Mouse (Mus musculus) midbrain, embryonic 16.5 days (tissue): ENCODE measurements around the gene Taf1c. TPM values are rescaled to one million over a fixed set of nuclear protein-coding genes. Genes with fewer than 3 reads are reported as not detected.

Experiments
- ATAC-seq: fragments of 200-750 bp; cut with Nextera tagmentation; 2 replicates; pipeline ENCODE4 v1.8.0; 2017; ENCODE audit warnings: moderate TSS enrichment
- H3K27ac ChIP-seq: fragments of 300-500 bp; sonication (generic); 2 replicates; pipeline ENCODE4 v1.5.1; 2014; ENCODE audit warnings: mild to moderate bottlenecking, low read length, mixed read lengths
- H3K27me3 ChIP-seq: fragments of 300-500 bp; sonication (generic); 2 replicates; pipeline ENCODE4 v1.6.1; 2014; ENCODE audit warnings: low read depth, low read length, mixed read lengths; ENCODE audit not compliant: control insufficient read depth, insufficient read depth
- H3K36me3 ChIP-seq: fragments of 300-500 bp; sonication (generic); 2 replicates; pipeline ENCODE4 v1.6.1; 2014; ENCODE audit warnings: mild to moderate bottlenecking, low read length, moderate library complexity, mixed read lengths; ENCODE audit not compliant: control insufficient read depth, insufficient read depth
- H3K4me1 ChIP-seq: fragments of 300-500 bp; sonication (generic); 2 replicates; pipeline ENCODE4 v1.6.1; 2014; ENCODE audit warnings: mild to moderate bottlenecking, low read length, mixed read lengths; ENCODE audit not compliant: control insufficient read depth, insufficient read depth
- H3K4me2 ChIP-seq: fragments of 300-500 bp; sonication (generic); 2 replicates; pipeline ENCODE4 v1.6.1; 2014; ENCODE audit warnings: mild to moderate bottlenecking, low read length, mixed read lengths
- H3K4me3 ChIP-seq: fragments of 300-500 bp; sonication (generic); 2 replicates; pipeline ENCODE4 v1.5.1; 2014; ENCODE audit warnings: low read depth, mild to moderate bottlenecking, low read length, moderate library complexity, mixed read lengths
- H3K9ac ChIP-seq: fragments of 300-500 bp; sonication (generic); 2 replicates; pipeline ENCODE4 v1.6.1; 2014; ENCODE audit warnings: low read depth, low read length, mixed read lengths
- H3K9me3 ChIP-seq: fragments of 300-500 bp; sonication (generic); replicated peaks from 2 replicates; pipeline ENCODE4 v1.6.1; 2014; ENCODE audit warnings: mild to moderate bottlenecking, low read length, mixed read lengths; ENCODE audit not compliant: control insufficient read depth, poor library complexity, severe bottlenecking
- WGBS: fragments of 180-500 bp; shearing (Covaris S2); extraction: QIAGEN DNeasy Blood & Tissue Kit; methylation state at CpG from one replicate; pipeline ENCODE4 v1.1.7; 2014; 5-methylcytosine and 5-hydroxymethylcytosine counted together
- polyA plus RNA-seq: library from polyadenylated mRNA; unstranded; fragments of >200 nt; fragmentation: Nextera tagmentation; extraction: Ambion mirVana; gene quantifications from 2 replicates; pipeline ENCODE4 v1.2.1, GENCODE M21; 2015

The Taf1c gene
- polyA plus RNA-seq, 1 experiment from 2014 or later = 14.6 TPM

- Histone ChIP-seq H3K4me1 (peaks cover 18% of the 10 kb centered on the region), H3K4me3 (peak within 1 kb of the TSS; percentile 91), H3K36me3 (no peaks in the 10 kb centered on the region), H3K27me3 (0 out of 2 replicates have a peak, but pooled peaks cover 2% of the 10 kb centered on the region), H3K4me2 (peak within 1 kb of the TSS; percentile 88), H3K9me3 (no peaks in the 10 kb centered on the region), H3K27ac (peak within 1 kb of the TSS; percentile 82), H3K9ac (peak within 1 kb of the TSS; percentile 87)
- ATAC-seq = peak; percentile 89
- WGBS = under 1% methylated on average over 86 of the region's 97 CpGs
These were observed 30.3 kb downstream of the Taf1c start, which contains the start of the genes Hsdl1 and Dnaaf1 for GRCm38 (mm10) chr8:119574437-119575365. Gene Hsdl1, minus strand, starts transcription at chr8:119575183. Gene Dnaaf1, plus strand, starts transcription at chr8:119575235.

DNA sequence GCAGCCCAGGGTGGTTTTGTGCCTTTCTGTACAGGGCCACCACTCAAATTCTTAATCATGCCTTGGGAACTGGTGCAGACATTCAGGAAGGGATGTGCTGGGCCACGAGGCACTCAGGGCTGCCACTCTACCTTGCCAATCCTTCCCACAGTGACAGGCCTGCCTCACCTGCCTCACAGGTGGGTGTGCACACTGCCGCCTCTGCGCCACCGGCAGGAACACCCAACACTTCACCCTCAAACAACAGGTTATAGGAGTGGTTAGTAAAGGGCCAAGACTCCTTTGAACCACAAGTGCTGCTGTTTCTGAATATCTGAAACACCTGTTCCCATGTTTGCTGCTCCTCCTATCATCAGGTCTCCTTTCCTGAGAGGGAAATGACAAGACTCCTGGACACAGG lies 32.6 kb downstream of the Taf1c start:
- Histone ChIP-seq H3K9ac (no peak overlapping the region), H3K9me3 (no peaks in the 10 kb centered on the region), H3K4me2 (no peak overlapping the region), H3K4me3 (no peak overlapping the region), H3K27ac (no peak overlapping the region), H3K36me3 (no peaks in the 10 kb centered on the region), H3K4me1 (peaks cover 18% of the 10 kb centered on the region), H3K27me3 (0 out of 2 replicates have a peak, but pooled peaks cover 2% of the 10 kb centered on the region)
- ATAC-seq = no peak
- WGBS = 88% methylated on average over 4 of the region's 4 CpGs

- H3K9ac ChIP-seq = no peak overlapping the region
- peaks cover 7% of the 10 kb centered on the region for H3K36me3 ChIP-seq
- H3K4me3 ChIP-seq = no peak overlapping the region
- H3K27ac ChIP-seq = no peak overlapping the region
- peaks cover 18% of the 10 kb centered on the region for H3K4me1 ChIP-seq
- no peaks in the 10 kb centered on the region for H3K27me3 ChIP-seq
- 94% methylated on average over 6 of the region's 6 CpGs for WGBS
- H3K4me2 ChIP-seq = no peak overlapping the region
- no peaks in the 10 kb centered on the region for H3K9me3 ChIP-seq
- no peak for ATAC-seq
These were observed 33.9 kb downstream of the Taf1c start for GRCm38 (mm10) chr8:119571135-119571534.

- H3K9me3 ChIP-seq = no peaks in the 10 kb centered on the region
- H3K36me3 ChIP-seq = peaks cover 19% of the 10 kb centered on the region
- peaks cover 18% of the 10 kb centered on the region for H3K4me1 ChIP-seq
- no peak overlapping the region for H3K4me2 ChIP-seq
- H3K4me3 ChIP-seq = no peak overlapping the region
- H3K9ac ChIP-seq = no peak overlapping the region
- H3K27me3 ChIP-seq = no peaks in the 10 kb centered on the region
- no peak for ATAC-seq
- H3K27ac ChIP-seq = no peak overlapping the region
- WGBS = 21% methylated on average over 4 of the region's 4 CpGs
These were observed 35.1 kb downstream of the Taf1c start for GRCm38 (mm10) chr8:119569881-119570280.

DNA sequence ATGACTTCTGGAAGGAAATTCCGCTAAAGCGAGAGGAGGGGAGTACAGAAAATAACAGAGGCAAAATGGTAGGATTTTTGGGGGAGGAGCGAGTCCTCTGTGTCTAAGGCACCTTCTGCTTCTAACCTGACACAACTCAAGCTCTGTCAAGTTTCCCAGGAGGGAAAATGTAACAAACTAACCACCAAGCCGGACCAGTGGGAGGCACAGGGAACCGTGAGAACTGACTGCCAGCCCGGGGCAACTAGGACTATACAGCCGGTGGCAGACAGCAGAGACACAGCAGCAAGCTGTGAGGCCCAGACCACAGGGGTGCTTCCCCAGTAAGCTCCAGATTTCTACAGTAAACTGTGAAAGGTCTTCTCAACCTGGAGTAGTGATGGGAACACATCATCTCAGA lies 36.1 kb downstream of the Taf1c start:
- WGBS = 77% methylated on average over 7 of the region's 7 CpGs
- Histone ChIP-seq H3K4me3 (no peak overlapping the region), H3K27ac (no peak overlapping the region), H3K9me3 (no peaks in the 10 kb centered on the region), H3K4me1 (peaks cover 16% of the 10 kb centered on the region), H3K9ac (no peak overlapping the region), H3K27me3 (no peaks in the 10 kb centered on the region), H3K4me2 (no peak overlapping the region), H3K36me3 (peaks cover 27% of the 10 kb centered on the region)
- ATAC-seq = no peak

GRCm38 (mm10) chr8:119568251-119568650 lies 36.8 kb downstream of the Taf1c start:
- WGBS = 90% methylated on average over 9 of the region's 9 CpGs
- no peak overlapping the region for H3K4me2 ChIP-seq

DNA sequence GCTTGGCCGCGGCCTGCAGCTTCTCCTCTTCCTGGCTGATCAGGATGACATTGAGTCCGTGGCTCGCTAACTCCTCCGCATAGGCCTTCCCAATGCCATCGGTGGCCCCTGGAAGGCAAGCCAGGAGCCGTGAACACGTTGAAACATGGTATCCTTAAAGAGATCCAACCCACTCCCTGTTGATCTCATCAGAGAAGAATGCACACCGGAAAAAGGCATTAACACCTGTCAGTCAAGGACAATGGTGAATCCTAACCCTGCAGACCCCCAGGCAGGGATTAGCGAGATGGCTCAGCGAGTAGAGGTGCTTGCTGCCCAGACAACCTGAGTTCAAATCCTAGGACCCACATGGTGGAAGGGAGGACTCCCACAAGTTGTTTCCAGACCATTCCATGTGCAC lies 38.7 kb downstream of the Taf1c start:
- Histone ChIP-seq H3K36me3 (peaks cover 34% of the 10 kb centered on the region), H3K9me3 (no peaks in the 10 kb centered on the region), H3K4me2 (no peak overlapping the region), H3K9ac (no peak overlapping the region), H3K4me3 (no peak overlapping the region), H3K4me1 (no peaks in the 10 kb centered on the region), H3K27me3 (no peaks in the 10 kb centered on the region), H3K27ac (no peak overlapping the region)
- no peak for ATAC-seq
- 73% methylated on average over 11 of the region's 11 CpGs for WGBS

More at GRCm38 (mm10) chr8:119568251-119568650, 36.8 kb downstream of the Taf1c start:
- H3K36me3 ChIP-seq = peaks cover 31% of the 10 kb centered on the region
- no peaks in the 10 kb centered on the region for H3K27me3 ChIP-seq
- no peak overlapping the region for H3K4me3 ChIP-seq
- no peak overlapping the region for H3K9ac ChIP-seq
- ATAC-seq = no peak
- no peaks in the 10 kb centered on the region for H3K9me3 ChIP-seq
- H3K27ac ChIP-seq = no peak overlapping the region
- peaks cover 9% of the 10 kb centered on the region; the same call in 1 of the 2 replicates for H3K4me1 ChIP-seq

GRCm38 (mm10) chr8:119563849-119564251 lies 41.2 kb downstream of the Taf1c start:
- H3K9ac ChIP-seq = no peak overlapping the region
- H3K4me1 ChIP-seq = peaks cover 3% of the 10 kb centered on the region; the same call in 1 of the 2 replicates
- WGBS = 93% methylated on average over 14 of the region's 14 CpGs
- H3K9me3 ChIP-seq = no peaks in the 10 kb centered on the region
- H3K4me3 ChIP-seq = no peak overlapping the region
- no peak for ATAC-seq
- H3K4me2 ChIP-seq = no peak overlapping the region
- H3K27me3 ChIP-seq = no peaks in the 10 kb centered on the region
- peaks cover 34% of the 10 kb centered on the region for H3K36me3 ChIP-seq
- H3K27ac ChIP-seq = no peak overlapping the region

DNA sequence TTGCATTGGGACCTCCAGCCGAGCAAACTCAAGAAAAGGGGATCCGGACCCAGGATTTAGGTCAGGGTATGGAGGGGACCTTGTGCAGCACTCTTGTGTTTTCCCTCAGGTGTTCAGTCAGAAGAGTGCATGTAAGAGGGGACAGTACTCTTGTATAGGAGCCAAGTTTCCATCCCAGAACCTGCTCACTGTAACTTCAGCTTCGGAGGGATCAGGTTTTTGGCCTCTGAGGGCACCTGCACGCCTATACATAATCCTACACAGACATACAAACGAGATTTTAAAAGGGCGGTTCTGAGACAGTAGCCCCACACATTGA lies 45.7 kb downstream of the Taf1c start:
- Histone ChIP-seq H3K4me3 (no peak overlapping the region), H3K9me3 (no peaks in the 10 kb centered on the region), H3K36me3 (peaks cover 12% of the 10 kb centered on the region), H3K4me2 (no peak overlapping the region; the same call in 1 of the 2 replicates), H3K27ac (no peak overlapping the region; the same call in 1 of the 2 replicates), H3K9ac (no peak overlapping the region), H3K27me3 (no peaks in the 10 kb centered on the region), H3K4me1 (peaks cover 22% of the 10 kb centered on the region)
- 88% methylated on average over 6 of the region's 6 CpGs for WGBS
- ATAC-seq = 0 out of 2 replicates have a peak, but pooled peaks have one; percentile 9
